Mouse (Mus musculus) limb, embryonic 12.5 days (tissue): ENCODE measurements at regions not wholly inside any gene's neighbourhood (a gene's known extent, or its start where the extent isn't known, plus 50 kb on each side); places are given as distances from the start of the nearest gene placed in this dataset.

Experiments used
- ATAC-seq: fragments of 200-750 bp; cut with Nextera tagmentation; 2 replicates; pipeline ENCODE4 v1.8.0; 2017; ENCODE audit warnings: low read depth, moderate TSS enrichment; ENCODE audit not compliant: insufficient number of reproducible peaks, insufficient read depth, low FRiP score, low TSS enrichment
- H3K27ac ChIP-seq: fragments of 300-500 bp; sonication (generic); 2 replicates; pipeline ENCODE4 v1.5.1; 2016; ENCODE audit warnings: mild to moderate bottlenecking, moderate library complexity
- H3K27me3 ChIP-seq: fragments of 300-500 bp; sonication (generic); 2 replicates; pipeline ENCODE4 v1.6.1; 2016; ENCODE audit warnings: mild to moderate bottlenecking, moderate library complexity
- H3K36me3 ChIP-seq: fragments of 300-500 bp; sonication (generic); 2 replicates; pipeline ENCODE4 v1.6.1; 2016; ENCODE audit warnings: mild to moderate bottlenecking, moderate library complexity
- H3K4me1 ChIP-seq: fragments of 300-500 bp; sonication (generic); replicated peaks from 2 replicates; pipeline ENCODE4 v1.6.1; 2016
- H3K4me2 ChIP-seq: fragments of 300-500 bp; sonication (generic); 2 replicates; pipeline ENCODE4 v1.6.1; 2016; ENCODE audit warnings: mild to moderate bottlenecking, moderate library complexity
- H3K4me3 ChIP-seq: fragments of 300-500 bp; sonication (generic); replicated peaks from 2 replicates; pipeline ENCODE4 v1.5.1; 2016; ENCODE audit warnings: mild to moderate bottlenecking
- H3K9ac ChIP-seq: fragments of 300-500 bp; sonication (generic); replicated peaks from 2 replicates; pipeline ENCODE4 v1.6.1; 2016; ENCODE audit warnings: mild to moderate bottlenecking, moderate library complexity
- H3K9me3 ChIP-seq: fragments of 300-500 bp; sonication (generic); 2 replicates; pipeline ENCODE4 v1.6.1; 2016; ENCODE audit warnings: mild to moderate bottlenecking, moderate library complexity
- WGBS: fragments of 180-500 bp; shearing (Covaris S2); methylation state at CpG from one replicate; pipeline ENCODE4 v1.1.7; 2016; 5-methylcytosine and 5-hydroxymethylcytosine counted together

DNA sequence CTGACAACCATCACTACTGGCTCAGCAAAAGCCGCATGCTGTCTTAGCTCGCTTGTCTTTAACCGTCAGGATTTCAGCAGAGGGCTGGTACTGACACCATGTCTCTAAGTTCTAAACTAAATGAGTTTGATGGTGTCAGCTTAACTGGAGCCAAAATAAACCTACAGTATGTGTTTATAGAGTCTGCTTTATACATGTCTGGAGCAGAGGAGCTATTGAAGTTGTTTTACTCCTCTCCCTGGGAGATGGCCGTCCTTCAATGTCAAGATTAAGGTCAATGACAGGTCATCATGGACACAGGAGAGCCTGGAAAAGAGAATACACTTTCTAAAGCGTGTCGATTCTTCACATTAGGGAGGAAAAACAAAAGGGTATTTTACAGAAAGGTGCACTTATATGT lies 231.0 kb downstream of the Tfec start:
- H3K4me1 ChIP-seq: peaks cover 6% of the 10 kb centered on the region; the same call in 1 of the 2 replicates
- H3K9ac ChIP-seq: no peak overlapping the region
- no peaks in the 10 kb centered on the region for H3K36me3 ChIP-seq
- 49% methylated on average over 6 of the region's 6 CpGs for WGBS
- no peaks in the 10 kb centered on the region for H3K27me3 ChIP-seq
- no peak overlapping the region for H3K4me2 ChIP-seq
- H3K27ac ChIP-seq: no peak overlapping the region
- 0 out of 2 replicates have a peak, but pooled peaks cover 4% of the 10 kb centered on the region for H3K9me3 ChIP-seq
- H3K4me3 ChIP-seq: no peak overlapping the region
- ATAC-seq: no peak

DNA sequence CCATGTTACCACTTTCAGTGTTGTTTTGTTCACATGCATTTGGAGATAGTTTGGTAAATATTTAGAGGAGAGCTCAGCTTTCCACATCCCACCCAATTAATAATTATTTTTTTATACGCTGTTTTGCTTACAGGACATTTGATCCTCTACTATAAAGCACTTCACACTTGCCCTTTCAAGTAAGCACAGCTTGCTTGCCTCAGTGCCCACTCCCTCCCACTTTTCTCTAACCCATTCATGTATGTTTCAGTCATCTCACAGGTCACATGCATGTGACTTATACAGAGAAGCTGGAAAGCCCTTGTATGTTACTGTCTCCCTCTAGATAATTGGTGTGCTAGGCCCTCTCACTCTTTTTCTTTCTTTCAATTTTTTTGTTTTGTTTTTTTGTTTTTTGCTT lies 252.0 kb downstream of the Tfec start:
- Histone ChIP-seq H3K9ac (no peak overlapping the region), H3K27me3 (no peaks in the 10 kb centered on the region), H3K4me3 (no peak overlapping the region), H3K9me3 (no peaks in the 10 kb centered on the region), H3K4me1 (no peaks in the 10 kb centered on the region), H3K36me3 (no peaks in the 10 kb centered on the region), H3K4me2 (no peak overlapping the region), H3K27ac (no peak overlapping the region)
- WGBS: 84% methylated on average over 1 of the region's 1 CpGs
- ATAC-seq: no peak

DNA sequence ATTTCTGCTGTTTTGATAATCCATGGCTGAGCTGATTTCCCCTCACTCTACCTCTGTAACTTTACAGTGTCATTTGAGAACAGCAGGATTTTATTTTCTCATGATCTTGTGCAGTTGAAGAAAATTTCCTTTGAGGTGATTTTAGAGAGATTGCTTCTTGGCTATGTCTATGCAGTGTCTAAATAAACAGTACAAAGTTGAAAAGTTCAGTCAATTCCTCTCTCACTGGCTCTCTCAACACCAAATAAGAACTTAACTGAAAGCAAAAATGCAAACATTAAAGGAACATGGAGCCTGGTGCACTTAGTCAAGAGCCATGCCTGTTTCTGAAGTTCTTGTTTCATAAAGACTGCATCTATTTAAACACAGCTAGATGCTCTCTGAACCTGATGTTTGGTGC lies 254.7 kb downstream of the Tfec start:
- Histone ChIP-seq H3K4me3 (no peak overlapping the region), H3K4me1 (no peaks in the 10 kb centered on the region), H3K9ac (no peak overlapping the region), H3K27ac (no peak overlapping the region), H3K4me2 (no peak overlapping the region), H3K36me3 (no peaks in the 10 kb centered on the region), H3K9me3 (no peaks in the 10 kb centered on the region), H3K27me3 (no peaks in the 10 kb centered on the region)
- no peak for ATAC-seq

DNA sequence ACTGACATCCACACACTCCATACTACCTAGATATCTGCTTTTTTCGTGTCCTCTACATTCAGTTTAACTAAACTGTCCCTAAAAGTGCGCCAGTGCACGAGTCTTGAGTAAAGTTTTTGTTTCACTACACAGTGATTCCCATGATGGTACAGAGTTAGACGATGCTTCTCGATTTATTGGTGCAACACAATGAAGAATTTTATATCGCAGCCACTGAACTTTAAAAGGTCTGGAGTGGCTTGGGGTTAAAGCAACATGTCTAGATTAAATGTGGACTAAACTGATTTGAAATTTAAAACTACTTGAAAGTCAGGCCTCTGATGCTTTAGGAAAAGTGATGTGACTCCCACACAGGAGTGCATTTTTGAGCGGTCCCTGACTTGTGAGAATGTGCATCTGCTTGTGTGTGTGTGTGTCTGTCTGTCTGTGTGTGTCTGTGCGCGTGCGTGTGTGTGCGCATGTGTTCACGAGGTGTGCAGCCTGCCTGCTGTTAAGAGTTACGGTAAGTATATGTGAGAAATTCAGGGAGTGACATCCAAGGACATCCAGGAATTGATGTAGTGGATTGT lies 261.4 kb downstream of the Tfec start:
- no peak overlapping the region for H3K4me3 ChIP-seq
- H3K27ac ChIP-seq: no peak overlapping the region
- no peak overlapping the region for H3K9ac ChIP-seq
- WGBS: 86% methylated on average over 13 of the region's 13 CpGs
- no peaks in the 10 kb centered on the region for H3K4me1 ChIP-seq
- no peaks in the 10 kb centered on the region for H3K27me3 ChIP-seq
- H3K9me3 ChIP-seq: no peaks in the 10 kb centered on the region
- ATAC-seq: no peak
- H3K36me3 ChIP-seq: no peaks in the 10 kb centered on the region
- H3K4me2 ChIP-seq: no peak overlapping the region

DNA sequence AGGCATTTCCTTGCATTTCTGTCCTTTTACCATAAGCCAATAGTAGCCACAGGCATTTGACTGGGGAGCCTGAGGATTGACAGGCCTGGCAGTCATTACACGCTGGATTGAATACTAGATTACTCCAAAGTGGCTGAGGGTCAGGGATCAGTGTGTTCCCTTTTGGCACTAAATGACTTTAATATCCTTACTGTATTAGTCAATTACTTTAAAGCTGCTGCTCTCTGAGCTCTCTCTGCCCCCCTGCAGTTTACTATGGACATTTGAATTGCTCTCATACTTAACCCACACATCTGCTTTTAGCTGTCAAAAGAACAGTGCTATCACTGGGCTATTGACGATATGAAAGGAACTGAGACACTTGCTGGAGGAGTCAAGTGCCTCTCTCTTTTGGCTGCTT lies 262.1 kb downstream of the Tfec start:
- Histone ChIP-seq H3K27me3 (no peaks in the 10 kb centered on the region), H3K9me3 (no peaks in the 10 kb centered on the region), H3K4me1 (no peaks in the 10 kb centered on the region), H3K27ac (no peak overlapping the region), H3K36me3 (no peaks in the 10 kb centered on the region), H3K9ac (no peak overlapping the region), H3K4me2 (no peak overlapping the region), H3K4me3 (no peak overlapping the region)
- ATAC-seq: no peak
- 40% methylated on average over 2 of the region's 2 CpGs for WGBS

DNA sequence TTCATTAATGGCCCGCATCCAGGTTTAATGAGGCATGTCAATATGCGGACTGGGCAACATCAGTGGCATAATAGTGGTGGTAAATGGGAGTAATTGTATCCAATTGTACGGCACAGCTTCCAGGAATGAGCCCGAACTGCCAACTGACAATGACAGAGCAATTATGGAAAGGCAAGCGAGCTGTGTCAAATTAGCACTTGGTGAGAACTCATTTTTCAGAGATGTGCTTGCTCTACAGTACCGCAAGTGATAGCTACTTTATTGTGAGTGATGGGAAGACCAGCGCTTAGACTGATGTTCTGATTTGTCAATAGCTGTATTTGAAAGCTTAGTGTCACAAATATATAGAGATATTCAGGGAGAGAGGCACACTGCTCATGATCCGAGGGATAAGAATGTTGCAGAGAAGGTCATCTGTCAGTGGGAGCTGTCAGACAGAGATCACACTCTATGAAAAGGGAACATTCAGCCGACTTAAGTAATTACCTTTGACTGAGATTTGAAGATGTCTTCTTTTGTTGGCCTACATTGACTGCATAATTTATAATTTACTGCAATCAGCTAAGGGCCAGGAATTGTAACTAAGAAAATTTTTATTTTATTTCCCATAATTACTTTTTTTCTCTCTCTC lies 290.7 kb downstream of the Tfec start:
- Histone ChIP-seq H3K4me1 (no peaks in the 10 kb centered on the region), H3K27ac (no peak overlapping the region), H3K4me2 (no peak overlapping the region), H3K27me3 (no peaks in the 10 kb centered on the region), H3K9ac (no peak overlapping the region), H3K4me3 (no peak overlapping the region), H3K36me3 (no peaks in the 10 kb centered on the region), H3K9me3 (no peaks in the 10 kb centered on the region)
- no peak for ATAC-seq
- WGBS: 70% methylated on average over 9 of the region's 9 CpGs

DNA sequence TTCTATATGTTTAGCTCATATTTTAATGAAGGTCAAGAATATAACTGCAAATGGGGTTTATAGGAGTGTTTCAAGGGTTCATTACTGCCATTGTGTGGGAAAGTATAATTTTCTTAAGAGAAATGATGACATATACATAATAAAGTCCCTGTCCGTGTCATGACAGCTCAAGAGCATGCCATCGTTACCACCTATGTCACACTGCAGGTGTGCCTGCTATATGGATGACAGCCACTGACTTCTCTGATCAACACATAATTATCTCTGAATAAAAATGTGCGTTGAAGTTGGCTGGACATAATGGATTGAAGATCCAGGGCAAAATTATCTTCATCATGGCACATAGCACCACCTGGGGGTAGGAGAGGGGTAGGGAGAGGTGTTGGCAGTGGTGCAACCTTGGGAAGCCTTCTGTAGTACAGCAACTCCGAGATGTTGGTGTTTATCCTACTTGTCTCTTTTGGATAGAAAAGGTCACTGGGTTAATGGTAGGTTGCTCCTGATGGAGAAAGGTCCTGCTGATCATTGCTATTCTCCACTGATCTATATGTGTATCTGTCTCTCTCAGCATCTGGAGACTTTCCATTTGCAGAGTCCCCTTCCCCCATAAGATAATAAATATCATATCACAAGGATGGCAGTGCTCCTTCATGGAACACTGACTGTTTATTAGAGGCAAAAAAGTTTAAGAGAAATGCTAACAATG lies 291.4 kb downstream of the Tfec start:
- ATAC-seq: no peak
- no peaks in the 10 kb centered on the region for H3K4me1 ChIP-seq
- H3K4me2 ChIP-seq: no peak overlapping the region
- no peak overlapping the region for H3K9ac ChIP-seq
- H3K9me3 ChIP-seq: no peaks in the 10 kb centered on the region
- no peaks in the 10 kb centered on the region for H3K36me3 ChIP-seq
- no peaks in the 10 kb centered on the region for H3K27me3 ChIP-seq
- no peak overlapping the region for H3K27ac ChIP-seq
- 90% methylated on average over 4 of the region's 4 CpGs for WGBS
- no peak overlapping the region for H3K4me3 ChIP-seq

DNA sequence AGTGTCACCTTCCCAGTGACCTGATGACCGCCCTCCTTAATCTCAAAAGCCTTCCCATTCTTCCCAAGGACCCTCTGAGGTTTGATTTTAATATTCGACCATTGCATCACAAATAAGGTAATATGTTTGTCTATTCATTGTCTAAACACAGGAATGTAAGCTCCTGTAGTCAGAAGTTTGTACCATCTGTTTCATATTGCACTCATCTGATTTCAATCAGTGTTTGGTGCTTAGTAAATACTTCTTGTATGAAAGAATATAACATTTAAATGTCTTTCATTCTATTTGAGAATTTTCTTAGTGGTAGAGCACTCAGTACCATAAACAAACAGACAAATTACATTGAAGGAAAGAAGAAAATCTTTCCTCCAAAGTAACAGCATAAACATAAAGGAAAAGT lies 305.8 kb downstream of the Tfec start:
- WGBS: 73% methylated on average over 2 of the region's 2 CpGs

DNA sequence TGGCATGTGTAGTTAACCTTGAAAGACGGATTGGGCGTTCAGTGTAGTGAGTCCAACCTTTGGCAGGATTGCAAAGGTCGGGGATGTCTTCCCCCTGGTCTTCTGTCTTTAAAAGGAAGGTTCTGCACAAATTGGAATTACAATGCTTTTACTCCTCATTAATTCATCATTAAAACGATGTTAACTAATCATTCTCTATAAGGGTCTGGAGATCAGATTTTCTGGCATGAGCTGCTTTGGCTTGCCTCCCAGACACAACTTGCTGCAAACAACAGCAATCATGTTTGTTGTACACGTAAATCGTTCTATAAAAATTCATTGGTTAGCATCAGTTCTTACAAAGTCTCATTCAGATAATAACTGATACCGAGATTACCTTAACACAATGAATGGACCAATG lies 315.9 kb downstream of the Tfec start:
- no peaks in the 10 kb centered on the region for H3K4me1 ChIP-seq

More for the DNA sequence above, 305.8 kb downstream of the Tfec start:
- Histone ChIP-seq H3K27me3 (no peaks in the 10 kb centered on the region), H3K9me3 (no peaks in the 10 kb centered on the region), H3K9ac (no peak overlapping the region), H3K36me3 (no peaks in the 10 kb centered on the region), H3K4me3 (no peak overlapping the region), H3K4me1 (no peaks in the 10 kb centered on the region), H3K4me2 (no peak overlapping the region), H3K27ac (no peak overlapping the region)
- no peak for ATAC-seq

DNA sequence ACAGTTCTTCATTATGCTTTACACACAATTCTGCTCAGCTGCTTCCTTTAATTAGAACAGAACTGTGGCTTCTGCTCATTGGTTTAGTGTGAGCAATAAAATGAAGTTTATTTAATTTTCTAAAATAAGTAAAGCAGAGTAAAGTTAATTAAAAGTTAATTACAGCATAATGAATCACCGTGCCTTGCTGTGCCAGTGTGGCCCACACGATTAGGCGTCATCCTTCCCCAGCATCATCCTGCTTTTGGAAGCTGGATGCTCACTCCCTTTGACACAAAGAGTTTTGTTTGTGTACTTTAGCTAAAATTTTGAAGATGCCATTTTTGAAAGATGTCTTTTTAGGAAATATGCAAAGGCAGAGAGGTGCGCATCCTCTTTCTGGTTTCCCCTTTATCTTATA lies 316.4 kb downstream of the Tfec start:
- Histone ChIP-seq H3K4me2 (no peak overlapping the region), H3K4me3 (no peak overlapping the region), H3K27me3 (no peaks in the 10 kb centered on the region), H3K36me3 (no peaks in the 10 kb centered on the region), H3K4me1 (no peaks in the 10 kb centered on the region), H3K9ac (no peak overlapping the region), H3K27ac (no peak overlapping the region), H3K9me3 (no peaks in the 10 kb centered on the region)
- 58% methylated on average over 4 of the region's 4 CpGs for WGBS
- ATAC-seq: no peak

More for the DNA sequence above, 315.9 kb downstream of the Tfec start:
- no peaks in the 10 kb centered on the region for H3K36me3 ChIP-seq
- no peak overlapping the region for H3K9ac ChIP-seq
- no peaks in the 10 kb centered on the region for H3K9me3 ChIP-seq
- H3K4me2 ChIP-seq: no peak overlapping the region
- H3K27ac ChIP-seq: no peak overlapping the region
- ATAC-seq: no peak
- H3K27me3 ChIP-seq: no peaks in the 10 kb centered on the region
- no peak overlapping the region for H3K4me3 ChIP-seq
- WGBS: 75% methylated on average over 7 of the region's 7 CpGs

DNA sequence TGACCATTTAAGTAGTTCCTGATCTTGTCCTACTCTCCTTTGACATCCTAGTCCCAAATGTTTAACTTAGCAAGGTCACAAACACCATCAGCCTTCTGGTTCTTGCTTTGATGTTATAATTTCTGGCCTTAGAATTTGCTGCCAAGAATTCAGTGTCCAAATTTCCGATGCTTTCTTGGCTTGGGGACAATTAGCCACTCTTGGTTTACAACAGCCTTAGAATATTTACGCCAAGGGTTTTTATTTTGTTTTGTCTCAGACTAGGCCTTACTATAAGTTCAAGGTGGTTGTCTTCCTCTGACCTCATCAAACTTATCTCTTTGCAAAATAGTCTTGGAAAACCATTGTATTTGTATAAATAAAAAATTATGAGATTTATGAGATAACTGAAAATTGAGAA lies 322.4 kb downstream of the Tfec start:
- WGBS: 84% methylated on average over 2 of the region's 2 CpGs

More for the DNA sequence above, 322.4 kb downstream of the Tfec start:
- Histone ChIP-seq H3K4me3 (no peak overlapping the region), H3K9ac (no peak overlapping the region), H3K4me1 (peaks cover 7% of the 10 kb centered on the region; the same call in 1 of the 2 replicates), H3K27me3 (no peaks in the 10 kb centered on the region), H3K27ac (no peak overlapping the region), H3K9me3 (no peaks in the 10 kb centered on the region), H3K4me2 (no peak overlapping the region), H3K36me3 (no peaks in the 10 kb centered on the region)
- no peak for ATAC-seq
